Mouse (Mus musculus) myocyte (in vitro differentiated cells): ENCODE results near the gene Asphd1.

Experiments used
- MYOG ChIP-seq, 3 experiments: IDR thresholded peaks; one replicate each; pipeline ENCODE4 v1.6.1; 2011; ENCODE audit warnings: control low read depth in 2 of 3, low read depth in 2 of 3, mild to moderate bottlenecking in 2 of 3; ENCODE audit not compliant: insufficient read length in 2 of 3, control insufficient read depth in 1 of 3, insufficient read depth in 1 of 3
- POLR2A ChIP-seq: IDR thresholded peaks from one replicate; pipeline ENCODE4 v1.6.1; 2011; ENCODE audit warnings: low read depth, mild to moderate bottlenecking, control low read depth, moderate library complexity; ENCODE audit not compliant: insufficient read length
- POLR2AphosphoS2 ChIP-seq: IDR thresholded peaks from one replicate; pipeline ENCODE4 v1.6.1; 2011; ENCODE audit warnings: low read depth, control low read depth; ENCODE audit not compliant: insufficient read length

DNA sequence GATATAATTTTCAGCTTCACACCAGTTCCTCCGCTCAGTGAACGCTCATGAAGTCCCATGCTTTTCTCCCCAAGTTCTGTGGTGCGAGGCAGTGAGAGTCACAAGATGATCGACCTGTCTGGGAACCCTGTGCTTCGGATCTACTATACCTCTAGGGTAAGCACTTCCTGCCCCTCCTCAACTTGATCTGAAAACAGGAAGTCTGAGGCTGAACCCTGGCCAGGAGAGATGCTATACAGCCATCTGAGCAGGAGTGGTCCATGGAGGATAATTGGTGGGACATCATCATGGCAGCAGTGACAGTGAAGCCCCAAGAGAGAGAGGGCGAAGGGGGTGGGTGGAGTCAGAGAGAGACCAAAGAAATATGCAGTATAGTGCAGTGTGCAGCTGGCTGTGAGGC, 29.5 kb upstream of the Asphd1 start:
- TF ChIP-seq MYOG (IDR thresholded peaks at IDR 0.05; ENCODE audit: control insufficient read depth in 1 of 3, insufficient read depth in 1 of 3, insufficient read length in 2 of 3, low read depth in 2 of 3): no peak
- TF ChIP-seq POLR2AphosphoS2: no peak
- no peak for TF ChIP-seq POLR2A
